Mouse (Mus musculus): ENCODE measurements around the gene Lgi1. TPM values are rescaled to one million over a fixed set of nuclear protein-coding genes. Genes with fewer than 3 reads are reported as not detected.

Lgi1 gene
- polyA plus RNA-seq, 1 experiment from 2014 or later = 0.46 TPM

DNA sequence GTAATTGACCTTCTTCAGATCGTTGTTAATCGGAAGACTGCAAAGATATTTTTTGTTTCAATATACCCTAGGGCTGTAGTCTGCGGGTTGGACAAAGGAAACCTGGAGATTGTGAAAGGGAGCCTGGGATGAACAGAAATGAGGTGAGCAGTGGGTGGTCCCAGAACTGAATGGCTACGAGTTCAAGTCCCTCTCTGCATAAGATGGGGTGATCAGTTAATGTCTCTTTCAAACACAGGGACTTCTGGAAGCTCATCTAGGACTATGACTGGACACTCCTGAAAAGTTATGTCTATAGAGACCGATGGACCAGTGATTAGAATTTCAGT lies 84.6 kb downstream of the Lgi1 start:
- no peak overlapping the region for H3K4me3 ChIP-seq (ENCODE audit: low read length)
- no peak overlapping the region for H3K9ac ChIP-seq (ENCODE audit: low read depth, low read length)
- no peaks in the 10 kb centered on the region for H3K36me3 ChIP-seq (ENCODE audit: control insufficient read depth, insufficient read depth, low read length)
- no peak overlapping the region for H3K4me2 ChIP-seq (ENCODE audit: low read depth, low read length)
- no peak overlapping the region for H3K27ac ChIP-seq (ENCODE audit: low read length)
- no peak for ATAC-seq
- 84% methylated on average over 5 of the region's 5 CpGs for WGBS
- H3K27me3 ChIP-seq (replicated peaks; ENCODE audit: control insufficient read depth, insufficient read depth, low read length) = no peaks in the 10 kb centered on the region
- no peaks in the 10 kb centered on the region for H3K9me3 ChIP-seq (ENCODE audit: control insufficient read depth, low read length)
- H3K4me1 ChIP-seq (ENCODE audit: control insufficient read depth, insufficient read depth, low read length) = no peaks in the 10 kb centered on the region

DNA sequence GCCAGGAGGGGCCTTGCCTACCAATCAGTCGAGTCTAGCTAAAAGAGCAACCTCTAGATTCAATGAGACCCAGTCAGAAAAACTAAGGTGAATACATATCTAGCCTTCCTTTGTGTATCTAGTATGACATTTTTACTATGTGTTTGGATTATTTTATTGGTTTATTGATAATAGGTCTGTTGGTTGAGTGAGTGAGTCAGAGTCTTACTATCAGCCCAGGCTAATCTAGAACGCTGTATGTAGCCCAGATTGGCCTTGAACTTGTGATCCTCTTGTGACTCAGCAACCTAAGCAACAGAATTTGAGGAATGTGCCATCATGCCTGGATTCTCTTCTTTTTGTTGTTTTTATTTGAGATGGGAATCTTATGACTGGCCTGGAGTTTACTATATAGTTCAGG lies 86.9 kb downstream of the Lgi1 start:
- H3K36me3 ChIP-seq (ENCODE audit: control insufficient read depth, insufficient read depth, low read length) = no peaks in the 10 kb centered on the region
- H3K4me2 ChIP-seq (ENCODE audit: low read depth, low read length) = no peak overlapping the region
- H3K27me3 ChIP-seq (replicated peaks; ENCODE audit: control insufficient read depth, insufficient read depth, low read length) = no peaks in the 10 kb centered on the region
- peak; percentile 66 for ATAC-seq
- H3K27ac ChIP-seq (ENCODE audit: low read length) = no peak overlapping the region
- H3K9ac ChIP-seq (ENCODE audit: low read depth, low read length) = no peak overlapping the region
- no peak overlapping the region for H3K4me3 ChIP-seq (ENCODE audit: low read length)
- 58% methylated on average over 2 of the region's 2 CpGs for WGBS
- H3K9me3 ChIP-seq (ENCODE audit: control insufficient read depth, low read length) = no peaks in the 10 kb centered on the region
- no peaks in the 10 kb centered on the region for H3K4me1 ChIP-seq (ENCODE audit: control insufficient read depth, insufficient read depth, low read length)

DNA sequence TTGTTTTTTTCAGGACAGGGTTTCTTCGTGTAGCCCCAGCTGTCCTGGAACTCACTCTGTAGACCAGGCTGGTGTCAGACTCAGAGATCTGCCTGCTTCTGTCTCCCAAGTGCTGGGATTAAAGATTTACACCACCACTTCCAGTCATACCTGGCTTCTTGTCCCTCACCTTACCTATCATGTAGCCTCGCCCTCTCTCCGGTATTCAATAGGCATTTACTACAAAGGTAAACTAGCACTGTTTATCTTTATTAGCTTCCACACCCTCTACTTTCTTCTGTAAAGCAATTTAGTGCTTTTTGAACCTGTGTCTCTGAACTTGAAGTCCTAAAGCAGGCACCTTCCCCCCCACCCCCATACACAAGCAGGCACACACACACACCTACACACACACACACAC lies 87.4 kb downstream of the Lgi1 start:
- ATAC-seq = peak; percentile 69
- Histone ChIP-seq H3K9me3 (ENCODE audit: control insufficient read depth, low read length) (no peaks in the 10 kb centered on the region), H3K4me3 (ENCODE audit: low read length) (no peak overlapping the region), H3K27me3 (replicated peaks; ENCODE audit: control insufficient read depth, insufficient read depth, low read length) (no peaks in the 10 kb centered on the region), H3K4me2 (ENCODE audit: low read depth, low read length) (no peak overlapping the region), H3K36me3 (ENCODE audit: control insufficient read depth, insufficient read depth, low read length) (no peaks in the 10 kb centered on the region), H3K27ac (ENCODE audit: low read length) (no peak overlapping the region), H3K4me1 (ENCODE audit: control insufficient read depth, insufficient read depth, low read length) (no peaks in the 10 kb centered on the region), H3K9ac (ENCODE audit: low read depth, low read length) (no peak overlapping the region)
- 65% methylated on average over 3 of the region's 3 CpGs for WGBS

DNA sequence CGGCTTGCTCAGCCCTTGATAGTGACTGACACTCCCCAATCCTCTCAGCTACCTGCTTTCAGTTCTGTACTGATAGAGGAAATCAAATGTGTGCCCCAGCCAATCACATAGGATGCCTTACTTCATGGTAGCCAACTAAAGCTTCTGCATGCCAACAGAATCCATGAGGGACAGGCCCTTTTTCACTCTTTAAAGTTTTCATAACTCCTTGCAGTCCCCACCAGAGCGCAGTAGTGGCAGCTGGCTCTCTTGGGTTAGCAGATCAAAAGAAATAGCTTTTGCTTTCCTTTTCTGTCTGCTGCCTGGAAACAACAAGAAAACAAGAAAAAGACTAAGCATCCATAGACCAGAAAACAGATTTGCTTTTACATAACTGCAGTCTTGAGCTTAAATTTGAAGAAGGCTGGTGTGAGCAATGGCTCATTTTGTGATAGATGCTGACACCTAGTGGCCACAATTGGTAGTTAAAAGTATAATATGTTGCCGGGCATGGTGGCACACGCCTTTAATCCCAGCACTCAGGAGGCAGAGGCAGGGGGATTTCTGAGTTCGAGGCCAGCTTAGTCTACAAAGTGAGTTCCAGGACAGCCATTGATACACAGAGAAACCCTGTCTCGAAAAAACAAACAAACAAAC lies 88.3 kb downstream of the Lgi1 start:
- Histone ChIP-seq H3K27me3 (replicated peaks; ENCODE audit: control insufficient read depth, insufficient read depth, low read length) (no peaks in the 10 kb centered on the region), H3K9ac (ENCODE audit: low read depth, low read length) (no peak overlapping the region), H3K36me3 (ENCODE audit: control insufficient read depth, insufficient read depth, low read length) (no peaks in the 10 kb centered on the region), H3K9me3 (ENCODE audit: control insufficient read depth, low read length) (no peaks in the 10 kb centered on the region), H3K4me3 (ENCODE audit: low read length) (no peak overlapping the region), H3K4me1 (ENCODE audit: control insufficient read depth, insufficient read depth, low read length) (no peaks in the 10 kb centered on the region), H3K4me2 (ENCODE audit: low read depth, low read length) (no peak overlapping the region), H3K27ac (ENCODE audit: low read length) (no peak overlapping the region)
- ATAC-seq = no peak
- WGBS = 39% methylated on average over 6 of the region's 6 CpGs

DNA sequence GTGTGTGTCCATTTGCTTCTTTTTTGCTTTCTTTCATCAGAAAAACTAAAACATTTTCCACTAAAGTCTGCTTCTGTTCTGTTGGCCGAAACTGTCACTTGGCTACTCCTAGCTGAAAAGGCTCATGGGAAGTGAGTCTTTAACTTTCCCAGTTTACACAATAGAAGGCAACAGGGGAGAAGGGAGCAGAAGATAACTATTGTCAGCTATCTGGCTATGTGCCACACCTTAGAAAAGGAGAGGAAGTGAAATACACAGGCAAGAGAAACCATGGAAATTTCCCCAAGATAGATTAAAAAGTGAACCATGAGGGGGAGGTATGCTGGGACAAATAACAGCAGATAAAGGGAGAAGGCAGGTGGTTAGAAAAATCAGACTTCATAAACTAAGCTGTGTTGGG lies 89.9 kb downstream of the Lgi1 start:
- H3K4me2 ChIP-seq (ENCODE audit: low read depth, low read length) = no peak overlapping the region
- no peak overlapping the region for H3K9ac ChIP-seq (ENCODE audit: low read depth, low read length)
- H3K4me1 ChIP-seq (ENCODE audit: control insufficient read depth, insufficient read depth, low read length) = no peaks in the 10 kb centered on the region
- H3K4me3 ChIP-seq (ENCODE audit: low read length) = no peak overlapping the region
- ATAC-seq = no peak
- no peaks in the 10 kb centered on the region for H3K27me3 ChIP-seq (replicated peaks; ENCODE audit: control insufficient read depth, insufficient read depth, low read length)
- 84% methylated on average over 1 of the region's 1 CpGs for WGBS
- no peak overlapping the region for H3K27ac ChIP-seq (ENCODE audit: low read length)
- no peaks in the 10 kb centered on the region for H3K36me3 ChIP-seq (ENCODE audit: control insufficient read depth, insufficient read depth, low read length)
- no peaks in the 10 kb centered on the region for H3K9me3 ChIP-seq (ENCODE audit: control insufficient read depth, low read length)

DNA sequence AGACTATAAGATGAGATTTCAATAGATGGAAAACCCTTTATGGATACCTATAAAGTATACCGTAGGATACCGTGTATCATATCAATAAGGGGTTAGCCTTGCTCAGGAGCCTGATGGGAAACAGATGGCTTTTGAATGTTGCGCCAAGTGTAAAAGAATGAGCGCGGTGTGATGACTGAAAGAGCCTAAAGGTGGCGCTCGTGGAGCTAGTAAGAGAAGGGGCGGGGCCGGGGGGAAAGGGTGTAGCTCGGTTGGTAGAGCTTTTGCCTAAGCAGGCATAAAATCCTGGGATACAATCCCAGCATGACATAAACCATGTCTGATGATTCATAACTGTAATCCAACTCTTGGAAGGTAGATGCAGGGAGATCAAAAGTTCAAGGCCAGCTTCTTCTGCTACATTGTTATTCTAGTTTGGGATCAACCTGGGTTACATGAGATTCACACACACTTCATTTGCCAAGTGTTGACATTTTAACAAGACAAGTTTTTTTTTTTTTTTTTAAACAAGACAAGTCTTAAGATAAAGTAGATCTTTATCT lies 90.6 kb downstream of the Lgi1 start:
- Histone ChIP-seq H3K27me3 (replicated peaks; ENCODE audit: control insufficient read depth, insufficient read depth, low read length) (no peaks in the 10 kb centered on the region), H3K4me2 (ENCODE audit: low read depth, low read length) (no peak overlapping the region), H3K9me3 (ENCODE audit: control insufficient read depth, low read length) (no peaks in the 10 kb centered on the region), H3K4me3 (ENCODE audit: low read length) (no peak overlapping the region), H3K27ac (ENCODE audit: low read length) (no peak overlapping the region), H3K4me1 (ENCODE audit: control insufficient read depth, insufficient read depth, low read length) (no peaks in the 10 kb centered on the region), H3K9ac (ENCODE audit: low read depth, low read length) (no peak overlapping the region), H3K36me3 (ENCODE audit: control insufficient read depth, insufficient read depth, low read length) (no peaks in the 10 kb centered on the region)
- ATAC-seq = no peak
- WGBS = 66% methylated on average over 10 of the region's 10 CpGs

DNA sequence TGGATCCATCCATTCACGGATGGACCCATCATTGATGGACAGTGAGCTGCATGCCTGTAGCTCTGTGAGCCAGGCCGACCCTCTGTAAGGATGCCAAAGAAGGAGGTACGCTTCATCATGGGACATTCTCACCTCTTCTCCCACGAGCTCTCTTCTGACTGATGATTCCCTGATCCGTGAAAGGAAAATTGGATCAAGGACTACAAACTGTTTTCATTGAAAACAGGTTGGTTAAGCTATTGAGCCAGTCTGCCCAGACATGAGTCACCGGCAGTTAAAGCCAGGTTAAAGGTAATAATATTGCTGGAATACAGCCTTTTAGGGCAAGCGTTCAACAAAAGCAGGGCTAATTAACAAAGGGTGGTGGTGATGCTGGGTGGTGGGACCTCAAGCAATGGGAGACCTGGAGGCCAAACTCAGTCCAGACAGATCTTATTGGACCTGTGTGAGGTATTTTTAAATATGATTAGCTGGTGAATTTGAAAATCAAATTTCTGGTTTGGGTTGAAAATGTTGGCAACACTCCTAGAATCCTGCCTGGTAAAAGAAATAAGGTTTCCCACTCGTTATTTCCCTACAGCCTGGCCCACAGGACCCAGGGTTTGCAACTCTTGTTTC lies 92.0 kb downstream of the Lgi1 start:
- 79% methylated on average over 8 of the region's 8 CpGs for WGBS

DNA sequence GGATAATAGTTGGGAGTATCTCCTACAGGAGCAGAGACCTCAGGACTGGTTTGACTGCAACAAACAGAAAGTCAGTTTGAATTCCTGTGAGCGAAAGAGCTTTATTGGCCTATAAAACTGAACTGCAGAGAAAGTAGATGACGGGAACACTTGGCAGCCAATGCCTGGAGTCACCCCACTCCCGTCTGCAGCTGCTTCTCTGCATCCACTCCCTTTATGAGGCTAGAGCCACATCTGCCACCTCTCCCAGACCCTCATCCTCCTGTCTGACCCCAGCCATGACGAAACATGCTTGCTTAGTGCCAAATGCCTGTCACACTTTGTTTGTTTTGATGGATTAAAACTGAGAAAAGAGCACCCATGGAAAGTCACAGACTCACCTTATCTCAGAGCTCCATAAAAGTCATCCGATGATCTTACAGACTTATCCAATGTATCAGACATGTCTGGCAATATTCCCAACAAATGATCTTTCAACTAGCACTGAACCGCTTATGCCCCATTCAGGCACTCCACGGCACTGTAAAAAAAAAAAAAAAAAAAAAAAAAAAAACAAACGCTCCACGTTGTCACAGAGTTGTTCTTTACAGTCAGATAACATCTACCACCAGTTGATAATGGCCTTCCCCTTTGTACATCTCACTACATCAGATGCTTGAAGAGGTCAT lies 93.8 kb downstream of the Lgi1 start:
- H3K27ac ChIP-seq (ENCODE audit: low read length) = no peak overlapping the region
- H3K9me3 ChIP-seq (ENCODE audit: control insufficient read depth, low read length) = no peaks in the 10 kb centered on the region
- no peak overlapping the region for H3K4me2 ChIP-seq (ENCODE audit: low read depth, low read length)
- H3K36me3 ChIP-seq (ENCODE audit: control insufficient read depth, insufficient read depth, low read length) = no peaks in the 10 kb centered on the region
- no peak overlapping the region for H3K4me3 ChIP-seq (ENCODE audit: low read length)
- no peak overlapping the region for H3K9ac ChIP-seq (ENCODE audit: low read depth, low read length)
- H3K4me1 ChIP-seq (ENCODE audit: control insufficient read depth, insufficient read depth, low read length) = no peaks in the 10 kb centered on the region
- H3K27me3 ChIP-seq (replicated peaks; ENCODE audit: control insufficient read depth, insufficient read depth, low read length) = no peaks in the 10 kb centered on the region
- 35% methylated on average over 9 of the region's 9 CpGs for WGBS
- ATAC-seq = peak; percentile 88

More for the DNA sequence above, 92.0 kb downstream of the Lgi1 start:
- Histone ChIP-seq H3K36me3 (ENCODE audit: control insufficient read depth, insufficient read depth, low read length) (no peaks in the 10 kb centered on the region), H3K9me3 (ENCODE audit: control insufficient read depth, low read length) (no peaks in the 10 kb centered on the region), H3K4me2 (ENCODE audit: low read depth, low read length) (no peak overlapping the region), H3K4me3 (ENCODE audit: low read length) (no peak overlapping the region), H3K27ac (ENCODE audit: low read length) (no peak overlapping the region), H3K27me3 (replicated peaks; ENCODE audit: control insufficient read depth, insufficient read depth, low read length) (no peaks in the 10 kb centered on the region), H3K9ac (ENCODE audit: low read depth, low read length) (no peak overlapping the region), H3K4me1 (ENCODE audit: control insufficient read depth, insufficient read depth, low read length) (no peaks in the 10 kb centered on the region)
- ATAC-seq = no peak

DNA sequence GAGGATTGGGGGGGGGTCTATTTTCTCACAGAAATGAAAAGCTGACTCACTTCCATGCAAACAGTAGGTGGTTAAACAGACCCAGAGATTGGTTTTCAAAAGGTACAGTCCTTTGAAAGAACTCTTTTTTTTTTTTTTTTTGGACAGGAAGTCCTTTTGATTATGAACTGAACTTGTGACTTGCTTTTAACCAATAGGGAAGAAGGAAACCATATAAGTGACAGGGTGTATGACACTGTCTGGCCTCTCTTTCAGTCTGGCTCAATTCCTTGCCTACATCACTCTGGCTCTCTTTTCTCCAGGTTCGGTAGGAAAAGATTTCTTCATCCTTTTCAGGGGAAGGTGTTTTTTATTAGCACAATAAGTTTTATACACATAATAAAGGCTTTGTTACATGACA lies 95.0 kb downstream of the Lgi1 start:
- Histone ChIP-seq H3K9me3 (ENCODE audit: control insufficient read depth, low read length) (no peaks in the 10 kb centered on the region), H3K27ac (ENCODE audit: low read length) (no peak overlapping the region), H3K36me3 (ENCODE audit: control insufficient read depth, insufficient read depth, low read length) (no peaks in the 10 kb centered on the region), H3K9ac (ENCODE audit: low read depth, low read length) (no peak overlapping the region), H3K4me2 (ENCODE audit: low read depth, low read length) (no peak overlapping the region), H3K4me3 (ENCODE audit: low read length) (no peak overlapping the region), H3K27me3 (replicated peaks; ENCODE audit: control insufficient read depth, insufficient read depth, low read length) (no peaks in the 10 kb centered on the region), H3K4me1 (ENCODE audit: control insufficient read depth, insufficient read depth, low read length) (no peaks in the 10 kb centered on the region)
- ATAC-seq = no peak
- WGBS = 90% methylated on average over 1 of the region's 1 CpGs

Data from intestine, embryonic 16.5 days (tissue).